Comparison of ENCODE assay signal across 23 mouse cellular contexts in the genomic region with DNA sequence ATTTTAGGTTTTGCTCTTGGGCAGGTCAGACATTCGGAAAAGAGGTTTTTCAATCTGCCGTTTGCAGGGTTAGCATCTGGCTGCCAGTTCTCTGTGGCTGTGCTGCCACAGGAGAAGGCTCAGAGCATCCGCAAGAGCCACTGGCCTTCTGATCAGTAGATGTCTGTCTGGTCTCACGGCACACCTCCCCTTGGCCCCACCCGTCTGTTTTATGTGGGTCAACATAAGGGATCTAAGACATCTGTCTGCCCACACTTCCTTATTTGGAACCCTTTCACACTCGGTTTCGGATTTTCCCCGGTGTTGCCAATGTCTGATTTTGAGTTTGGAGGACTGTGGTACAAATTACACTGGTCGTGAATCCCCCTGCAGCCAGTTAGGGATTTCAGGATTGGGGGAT. TPM values are rescaled to one million over a fixed set of nuclear protein-coding genes. Genes with fewer than 3 reads are reported as not detected.
DNase-seq lines count a peak whose midpoint lies in the region; ATAC-seq and TF ChIP-seq lines count a peak whose summit lies in the region.
"Had no signal": no experiment of that assay in that cellular context is flagged by ENCODE, and none has a peak within 500 bp of the region (broad histone marks: within the 10 kb centered on the region; RNA-seq: fewer than 3 reads in every experiment).

No protein-coding gene starts in this region.

- H3K4me1 ChIP-seq in kidney, embryonic 16.5 days (ENCODE audit: insufficient read depth, low read length), result no peaks in the 10 kb centered on the region
- peaks cover 18% of the 10 kb centered on the region for H3K4me1 ChIP-seq in limb, embryonic 10.5 days
- no peaks in the 10 kb centered on the region for H3K4me1 ChIP-seq in lung, postnatal 0 days (ENCODE audit: insufficient read depth, low read depth, low read length)
- H3K4me1 ChIP-seq: liver, embryonic 12.5 days; midbrain, embryonic 15.5 days; neural tube, embryonic 12.5 days had no signal

- TF ChIP-seq EP300 in lung, postnatal 0 days (IDR thresholded peaks at IDR 0.05), result no peak

- H3K4me3 ChIP-seq in kidney, embryonic 16.5 days (ENCODE audit: low read length), result peak overlapping the region; percentile 7; the same call in 1 of the 2 replicates
- peak overlapping the region; percentile 9; the same call in 1 of the 2 replicates for H3K4me3 ChIP-seq in limb, embryonic 10.5 days
- H3K4me3 ChIP-seq in lung, postnatal 0 days (ENCODE audit: low read depth, low read length), result no peak overlapping the region
- no peak overlapping the region for H3K4me3 ChIP-seq in left cerebral cortex, adult 2 months
- H3K4me3 ChIP-seq: embryonic facial prominence, embryonic 15.5 days; heart, embryonic 13.5 days; liver, embryonic 12.5 days; midbrain, embryonic 15.5 days; neural tube, embryonic 12.5 days had no signal

- TF ChIP-seq CTCF in lung, postnatal 0 days (IDR thresholded peaks at IDR 0.05), result no peak
- TF ChIP-seq CTCF in left cerebral cortex, adult 2 months (IDR thresholded peaks at IDR 0.05), result no peak

- H3K27ac ChIP-seq in kidney, embryonic 16.5 days (ENCODE audit: low read length), result no peak overlapping the region
- H3K27ac ChIP-seq in limb, embryonic 10.5 days, result 0 out of 2 replicates have a peak overlapping the region, but pooled peaks have one; percentile 34
- H3K27ac ChIP-seq in lung, postnatal 0 days (ENCODE audit: low read length), result no peak overlapping the region
- no peak overlapping the region for H3K27ac ChIP-seq in left cerebral cortex, adult 2 months
- H3K27ac ChIP-seq: embryonic facial prominence, embryonic 15.5 days; heart, embryonic 13.5 days; liver, embryonic 12.5 days; midbrain, embryonic 15.5 days; neural tube, embryonic 12.5 days had no signal

- no peaks in the 10 kb centered on the region; the same call in 1 of the 2 replicates for H3K9me3 ChIP-seq in kidney, embryonic 16.5 days (ENCODE audit: low read length)
- no peaks in the 10 kb centered on the region for H3K9me3 ChIP-seq in limb, embryonic 10.5 days (replicated peaks)
- H3K9me3 ChIP-seq in lung, postnatal 0 days (ENCODE audit: low read length), result no peaks in the 10 kb centered on the region
- H3K9me3 ChIP-seq: embryonic facial prominence, embryonic 15.5 days; heart, embryonic 13.5 days; liver, embryonic 12.5 days; midbrain, embryonic 15.5 days; neural tube, embryonic 12.5 days had no signal

- no peak for DNase-seq in kidney, postnatal 4 days
- peak; percentile 20 for DNase-seq in brain, adult 2 months (ENCODE audit: low read depth, low spot score)
- peak; percentile 55 for DNase-seq in limb, embryonic 10.5 days (ENCODE audit: low spot score)
- peak; percentile 38 for DNase-seq in lung, postnatal 0 days (ENCODE audit: low spot score)
- no peak for DNase-seq in adrenal gland, postnatal 10 days
- DNase-seq in left cerebral cortex, adult 2 months (ENCODE audit: extremely low spot score in 1 of 2, low spot score in 2 of 2), result no peak
- DNase-seq: adrenal gland, adult 2 months; cerebellum, adult 8-10 months; cerebellum, postnatal 36 days; gastrocnemius, postnatal 14 days; heart, adult 11 months; heart, postnatal 14 days; kidney, postnatal 36 days; thymus, postnatal 25 days had no signal

- intact Hi-C loops in left cerebral cortex, adult 2 months (cut with DNase I), result loop anchor here (5.0 kb wide), 1 partner anchor 78 kb away; no protein-coding TSS in a partner anchor

- no peak overlapping the region for H3K9ac ChIP-seq in kidney, embryonic 16.5 days (replicated peaks; ENCODE audit: low read length)
- no peak overlapping the region for H3K9ac ChIP-seq in lung, postnatal 0 days (replicated peaks; ENCODE audit: low read depth)
- H3K9ac ChIP-seq: embryonic facial prominence, embryonic 15.5 days; heart, embryonic 13.5 days; liver, embryonic 12.5 days; midbrain, embryonic 15.5 days; neural tube, embryonic 12.5 days had no signal

- WGBS in kidney, embryonic 16.5 days, result 28% methylated on average over 9 of the region's 9 CpGs
- 45% methylated on average over 9 of the region's 9 CpGs for WGBS in limb, embryonic 10.5 days
- WGBS in lung, postnatal 0 days, result 32% methylated on average over 9 of the region's 9 CpGs

- no peaks in the 10 kb centered on the region for H3K36me3 ChIP-seq in kidney, embryonic 16.5 days (ENCODE audit: insufficient read depth, low read length)
- H3K36me3 ChIP-seq in limb, embryonic 10.5 days, result no peaks in the 10 kb centered on the region
- no peaks in the 10 kb centered on the region for H3K36me3 ChIP-seq in lung, postnatal 0 days (ENCODE audit: insufficient read depth, low read length)
- H3K36me3 ChIP-seq: embryonic facial prominence, embryonic 15.5 days; heart, embryonic 13.5 days; liver, embryonic 12.5 days; midbrain, embryonic 15.5 days; neural tube, embryonic 12.5 days had no signal

- H3K4me2 ChIP-seq in kidney, embryonic 16.5 days (replicated peaks; ENCODE audit: low read depth, low read length), result peak overlapping the region; percentile 42
- H3K4me2 ChIP-seq in lung, postnatal 0 days (replicated peaks; ENCODE audit: low read depth, low read length), result 0 out of 2 replicates have a peak overlapping the region, but pooled peaks have one; percentile 8
- H3K4me2 ChIP-seq: embryonic facial prominence, embryonic 15.5 days; heart, embryonic 13.5 days; liver, embryonic 12.5 days; midbrain, embryonic 15.5 days; neural tube, embryonic 12.5 days had no signal

- ATAC-seq in kidney, embryonic 16.5 days (ENCODE audit: low FRiP score, low TSS enrichment), result no peak
- peak; percentile 43; the same call in 1 of the 2 replicates for ATAC-seq in lung, postnatal 0 days
- ATAC-seq: forebrain, embryonic 14.5 days; intestine, postnatal 0 days; liver, embryonic 12.5 days; midbrain, embryonic 15.5 days had no signal

- no peaks in the 10 kb centered on the region for H3K27me3 ChIP-seq in kidney, embryonic 16.5 days (ENCODE audit: insufficient read depth, low read length)
- no peaks in the 10 kb centered on the region for H3K27me3 ChIP-seq in limb, embryonic 10.5 days (ENCODE audit: low read depth, poor library complexity, severe bottlenecking)
- H3K27me3 ChIP-seq in lung, postnatal 0 days (replicated peaks; ENCODE audit: insufficient read depth, low read length), result no peaks in the 10 kb centered on the region
- H3K27me3 ChIP-seq: embryonic facial prominence, embryonic 15.5 days; heart, embryonic 13.5 days; liver, embryonic 12.5 days; midbrain, embryonic 15.5 days; neural tube, embryonic 12.5 days had no signal

RNA-seq across cellular contexts. Expression of gene Col25a1, which starts 26.8 kb away (rescaled TPM):
- 4.2 and 4.9 TPM in 2 replicates for polyA plus RNA-seq in kidney, embryonic 16.5 days (2015; fragmentation: Nextera tagmentation; extraction: Ambion mirVana)
- polyA plus RNA-seq in limb, embryonic 10.5 days (2016; fragmentation: Nextera tagmentation; extraction: Ambion mirVana), result 11.5 and 18.3 TPM in 2 replicates
- 7.0 and 7.7 TPM in 2 replicates for polyA plus RNA-seq in lung, postnatal 0 days (2015; fragmentation: Nextera tagmentation; extraction: Ambion mirVana)
- 1 to 10 TPM; 4.6 to 5.6 TPM for total RNA-seq in adrenal gland, postnatal 10 days (2021)
- total RNA-seq in left cerebral cortex, adult 2 months (2021), result 10 to 100 TPM; 44.9 to 47.0 TPM
- total RNA-seq: MEL had no signal

RNA-seq across cellular contexts. Expression of gene Sec24b, which starts 43.1 kb away (rescaled TPM):
- polyA plus RNA-seq in kidney, embryonic 16.5 days (2015; fragmentation: Nextera tagmentation; extraction: Ambion mirVana), result 35.3 and 41.1 TPM in 2 replicates
- polyA plus RNA-seq in limb, embryonic 10.5 days (2016; fragmentation: Nextera tagmentation; extraction: Ambion mirVana), result 37.8 and 40.5 TPM in 2 replicates
- 21.5 and 21.8 TPM in 2 replicates for polyA plus RNA-seq in lung, postnatal 0 days (2015; fragmentation: Nextera tagmentation; extraction: Ambion mirVana)
- 10 to 100 TPM; 48.8 to 59.3 TPM for total RNA-seq in adrenal gland, postnatal 10 days (2021)
- 10 to 100 TPM; 58.4 to 70.0 TPM for total RNA-seq in left cerebral cortex, adult 2 months (2021)

Comparison
In these comparisons a context has a peak if more than half of its experiments do, and no peak if none do; other contexts are left out.
1. H3K4me3 ChIP-seq: peak in kidney, embryonic 16.5 days (single experiment) and limb, embryonic 10.5 days (single experiment); none in lung, postnatal 0 days (single experiment) and left cerebral cortex, adult 2 months (single experiment).
2. DNase-seq: peak in brain, adult 2 months (single experiment), limb, embryonic 10.5 days (single experiment) and lung, postnatal 0 days (single experiment); none in kidney, postnatal 4 days (0 of 2), adrenal gland, postnatal 10 days (single experiment) and left cerebral cortex, adult 2 months (0 of 2).